Mouse (Mus musculus): ENCODE data around the gene Psmb10.

DNA sequence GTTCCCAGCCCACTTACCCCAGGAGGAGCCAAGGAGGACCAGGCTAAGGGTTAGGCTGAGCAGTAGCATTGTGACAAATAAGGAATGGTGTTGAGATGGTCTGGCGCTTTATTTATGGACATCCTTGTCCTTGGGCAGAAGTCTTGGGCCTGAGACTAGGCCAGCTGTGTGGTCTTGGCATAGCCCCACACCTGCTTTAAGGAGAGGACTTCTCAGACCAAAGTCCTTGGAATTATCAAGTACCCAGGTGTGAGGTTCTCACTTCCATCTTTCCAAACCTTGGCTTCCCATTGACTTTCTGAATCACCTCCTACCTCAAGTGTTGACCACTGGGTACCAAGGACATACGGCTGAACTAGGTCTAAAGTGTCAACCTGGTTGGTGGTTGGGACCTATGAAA lies 4.5 kb downstream of the Psmb10 start, which contains the start of gene Ctrl:
- TF ChIP-seq POLR2A (IDR thresholded peaks at IDR 0.05; ENCODE audit: extremely low read depth, insufficient read depth, low read length) (no peak), CTCF (IDR thresholded peaks at IDR 0.05; ENCODE audit: extremely low read depth, insufficient read depth, low read length) (no peak)

Measured in cortical plate, adult 2 months (tissue).